Mouse (Mus musculus): ENCODE measurements at regions not wholly inside any gene's neighbourhood (a gene's known extent, or its start where the extent isn't known, plus 50 kb on each side); places are given as distances from the start of the nearest gene placed in this dataset.

DNA sequence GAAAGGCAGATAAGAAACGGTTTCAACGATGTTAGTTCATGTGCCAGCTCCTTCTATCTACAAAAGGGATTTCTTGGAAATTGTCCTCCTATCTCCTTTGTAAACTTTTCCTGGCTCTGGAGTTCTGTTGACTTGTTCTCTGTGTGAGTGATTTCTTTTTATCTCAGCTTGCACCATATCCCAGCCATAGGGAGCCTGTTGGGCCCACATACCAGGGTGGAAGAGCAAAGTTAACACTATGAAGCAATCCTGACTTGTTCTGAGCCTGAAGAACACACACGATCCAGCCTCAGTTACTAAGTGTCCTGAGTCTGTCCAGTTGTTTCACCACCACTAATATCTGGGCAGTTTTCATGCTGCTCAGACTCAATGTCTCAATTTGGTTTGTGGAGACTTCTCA, 192.1 kb upstream of the Ptbp2 start:
- TF ChIP-seq E2F4 (IDR thresholded peaks at IDR 0.05; ENCODE audit: insufficient read depth) (no peak), POLR2A (IDR thresholded peaks at IDR 0.05; ENCODE audit: insufficient read length, low read depth) (no peak), MYOG (IDR thresholded peaks at IDR 0.05; ENCODE audit: control insufficient read depth in 1 of 3, insufficient read depth in 1 of 3, insufficient read length in 2 of 3, low read depth in 2 of 3) (no peak), MAX (IDR thresholded peaks at IDR 0.05; ENCODE audit: low read depth) (no peak), MYOD1 (IDR thresholded peaks at IDR 0.05; ENCODE audit: control insufficient read depth in 1 of 3, insufficient read length in 2 of 3, low read depth in 2 of 3) (no peak), TCF12 (IDR thresholded peaks at IDR 0.05; ENCODE audit: insufficient read depth, poor library complexity, severe bottlenecking) (no peak), USF1 (IDR thresholded peaks at IDR 0.05; ENCODE audit: low read depth) (no peak), POLR2AphosphoS2 (IDR thresholded peaks at IDR 0.05; ENCODE audit: insufficient read length, low read depth) (no peak)
